Mouse (Mus musculus) liver, adult 2 months (tissue): ENCODE results near the gene Itprid1.

Experiments
- CTCF ChIP-seq: fragments of 200-500 bp; IDR thresholded peaks from 2 replicates; pipeline ENCODE4 v1.5.1; 2011; ENCODE audit warnings: low read depth, low read length, control low read depth
- POLR2A ChIP-seq: fragments of 200-500 bp; IDR thresholded peaks from 2 replicates; pipeline ENCODE4 v1.6.1; 2011; ENCODE audit warnings: low read length, control low read depth; ENCODE audit not compliant: insufficient read depth; ENCODE audit errors: extremely low read depth

GRCm38 (mm10) chr6:55856085-55856484, 19.4 kb downstream of the Itprid1 start:
- TF ChIP-seq CTCF (no peak), POLR2A (no peak)
